Mouse (Mus musculus) ES-Bruce4 (cell line): ENCODE data around the gene Cbln4. TPM values are rescaled to one million over a fixed set of nuclear protein-coding genes. Genes with fewer than 3 reads are reported as not detected.

Experiments
- H3K27ac ChIP-seq: 2 replicates; pipeline ENCODE4 v1.5.1; 2012; ENCODE audit warnings: low read length, inconsistent platforms; ENCODE audit not compliant: insufficient read depth
- H3K27me3 ChIP-seq: 2 replicates; pipeline ENCODE4 v1.6.1; 2012; ENCODE audit warnings: mild to moderate bottlenecking, low read length, inconsistent platforms; ENCODE audit not compliant: control insufficient read depth, poor library complexity, insufficient read depth, severe bottlenecking
- H3K36me3 ChIP-seq: 2 replicates; pipeline ENCODE4 v1.6.1; 2012; ENCODE audit warnings: inconsistent platforms, mild to moderate bottlenecking, low read length, moderate library complexity; ENCODE audit not compliant: control insufficient read depth, poor library complexity, insufficient read depth, severe bottlenecking
- H3K4me1 ChIP-seq: one replicate; pipeline ENCODE4 v1.8.1; 2011; ENCODE audit warnings: low read length; ENCODE audit not compliant: control insufficient read depth, insufficient read depth
- H3K4me3 ChIP-seq: 2 replicates; pipeline ENCODE4 v1.5.1; 2011; ENCODE audit warnings: low read depth, mild to moderate bottlenecking, low read length
- H3K9ac ChIP-seq: 2 replicates; pipeline ENCODE4 v1.6.1; 2012; ENCODE audit warnings: low read depth, mild to moderate bottlenecking, inconsistent platforms; ENCODE audit not compliant: poor library complexity, severe bottlenecking
- H3K9me3 ChIP-seq: replicated peaks from 2 replicates; pipeline ENCODE4 v1.6.1; 2012; ENCODE audit warnings: mild to moderate bottlenecking, low read length, inconsistent platforms; ENCODE audit not compliant: control insufficient read depth, poor library complexity, insufficient read depth, severe bottlenecking
- CTCF ChIP-seq: IDR thresholded peaks from one replicate; pipeline ENCODE4 v1.8.1; 2011; ENCODE audit warnings: low read depth, low read length
- EP300 ChIP-seq: IDR thresholded peaks from 2 replicates; pipeline ENCODE4 v1.6.1; 2011; ENCODE audit warnings: low read depth, low read length; ENCODE audit not compliant: insufficient read depth
- POLR2A ChIP-seq: IDR thresholded peaks from one replicate; pipeline ENCODE4 v1.8.1; 2011; ENCODE audit warnings: low read length; ENCODE audit not compliant: insufficient read depth
- polyA plus RNA-seq: library from polyadenylated mRNA; stranded (reverse); fragments of >200 nt; gene quantifications from 2 replicates; pipeline ENCODE4 v1.2.4, GENCODE M21; 2011; ENCODE audit warnings: low read depth; ENCODE audit not compliant: missing spikeins, insufficient read depth, insufficient read length

The Cbln4 gene
- polyA plus RNA-seq, 1 experiment, result not detected

GRCm38 (mm10) chr2:172025459-172026130 lies 17.7 kb downstream of the Cbln4 start:
- Histone ChIP-seq H3K36me3 (no peaks in the 10 kb centered on the region), H3K4me1 (no peaks in the 10 kb centered on the region), H3K27me3 (no peaks in the 10 kb centered on the region), H3K9me3 (no peaks in the 10 kb centered on the region), H3K9ac (no peak overlapping the region), H3K4me3 (no peak overlapping the region), H3K27ac (no peak overlapping the region)
- TF ChIP-seq EP300 (no peak), POLR2A (no peak)

- Histone ChIP-seq H3K36me3 (no peaks in the 10 kb centered on the region), H3K9me3 (no peaks in the 10 kb centered on the region; the same call in 1 of the 2 replicates), H3K27me3 (no peaks in the 10 kb centered on the region), H3K27ac (no peak overlapping the region; the same call in 1 of the 2 replicates), H3K4me1 (no peaks in the 10 kb centered on the region), H3K9ac (no peak overlapping the region), H3K4me3 (peak overlapping the region; percentile 42)
- TF ChIP-seq POLR2A, result no peak
- TF ChIP-seq EP300, result no peak
- no peak for TF ChIP-seq CTCF
Observed at GRCm38 (mm10) chr2:172006726-172007125, 36.5 kb downstream of the Cbln4 start.

GRCm38 (mm10) chr2:172005970-172006369 lies 37.3 kb downstream of the Cbln4 start:
- Histone ChIP-seq H3K27ac (no peak overlapping the region), H3K27me3 (no peaks in the 10 kb centered on the region), H3K36me3 (no peaks in the 10 kb centered on the region), H3K9me3 (no peaks in the 10 kb centered on the region; the same call in 1 of the 2 replicates), H3K9ac (no peak overlapping the region), H3K4me1 (no peaks in the 10 kb centered on the region), H3K4me3 (no peak overlapping the region)
- TF ChIP-seq CTCF (no peak), POLR2A (no peak), EP300 (no peak)

- H3K27ac ChIP-seq, result no peak overlapping the region
- TF ChIP-seq EP300 (no peak), POLR2A (no peak), CTCF (no peak)
- no peaks in the 10 kb centered on the region; the same call in 1 of the 2 replicates for H3K9me3 ChIP-seq
Observed at GRCm38 (mm10) chr2:172004029-172004984, 39.0 kb downstream of the Cbln4 start.

GRCm38 (mm10) chr2:171996979-171997686 lies 46.1 kb downstream of the Cbln4 start:
- Histone ChIP-seq H3K9ac (no peak overlapping the region), H3K9me3 (no peaks in the 10 kb centered on the region), H3K27ac (no peak overlapping the region), H3K36me3 (no peaks in the 10 kb centered on the region), H3K27me3 (no peaks in the 10 kb centered on the region), H3K4me3 (no peak overlapping the region), H3K4me1 (peaks cover 1% of the 10 kb centered on the region)
- TF ChIP-seq CTCF (no peak), EP300 (no peak), POLR2A (no peak)

More at GRCm38 (mm10) chr2:172004029-172004984, 39.0 kb downstream of the Cbln4 start:
- Histone ChIP-seq H3K4me3 (no peak overlapping the region), H3K36me3 (no peaks in the 10 kb centered on the region), H3K9ac (no peak overlapping the region), H3K4me1 (peaks cover 1% of the 10 kb centered on the region), H3K27me3 (no peaks in the 10 kb centered on the region)
